Mouse (Mus musculus) forebrain, embryonic 15.5 days (tissue): ENCODE measurements at regions not wholly inside any gene's neighbourhood (a gene's known extent, or its start where the extent isn't known, plus 50 kb on each side); places are given as distances from the start of the nearest gene placed in this dataset.

ENCODE experiments used
- ATAC-seq: fragments of 200-750 bp; cut with Nextera tagmentation; replicated peaks from 2 replicates; pipeline ENCODE4 v1.8.0; 2017; ENCODE audit warnings: mild to moderate bottlenecking, moderate TSS enrichment, moderate library complexity
- H3K27ac ChIP-seq: fragments of 300-500 bp; sonication (generic); replicated peaks from 2 replicates; pipeline ENCODE4 v1.5.1; 2015; ENCODE audit warnings: mild to moderate bottlenecking, inconsistent platforms
- H3K27me3 ChIP-seq: fragments of 300-500 bp; sonication (generic); 2 replicates; pipeline ENCODE4 v1.6.1; 2015; ENCODE audit warnings: inconsistent platforms
- H3K36me3 ChIP-seq: fragments of 300-500 bp; sonication (generic); 2 replicates; pipeline ENCODE4 v1.6.1; 2015; ENCODE audit warnings: mild to moderate bottlenecking, inconsistent platforms
- H3K4me1 ChIP-seq: fragments of 300-500 bp; sonication (generic); 2 replicates; pipeline ENCODE4 v1.6.1; 2015; ENCODE audit warnings: inconsistent platforms
- H3K4me2 ChIP-seq: fragments of 300-500 bp; sonication (generic); replicated peaks from 2 replicates; pipeline ENCODE4 v1.6.1; 2015; ENCODE audit warnings: mild to moderate bottlenecking, inconsistent platforms
- H3K4me3 ChIP-seq: fragments of 300-500 bp; sonication (generic); 2 replicates; pipeline ENCODE4 v1.5.1; 2015; ENCODE audit warnings: mild to moderate bottlenecking, inconsistent platforms
- H3K9ac ChIP-seq: fragments of 300-500 bp; sonication (generic); replicated peaks from 2 replicates; pipeline ENCODE4 v1.6.1; 2015; ENCODE audit warnings: mild to moderate bottlenecking, inconsistent platforms
- H3K9me3 ChIP-seq: fragments of 300-500 bp; sonication (generic); 2 replicates; pipeline ENCODE4 v1.6.1; 2016; ENCODE audit warnings: inconsistent platforms
- WGBS: fragments of 180-500 bp; shearing (Covaris S2); methylation state at CpG from one replicate; pipeline ENCODE4 v1.1.7; 2015; ENCODE audit warnings: mixed read lengths; 5-methylcytosine and 5-hydroxymethylcytosine counted together

- H3K27me3 ChIP-seq = no peaks in the 10 kb centered on the region
- H3K27ac ChIP-seq = no peak overlapping the region
- H3K4me3 ChIP-seq = no peak overlapping the region
- no peaks in the 10 kb centered on the region for H3K36me3 ChIP-seq
- WGBS = 77% methylated on average over 10 of the region's 10 CpGs
- no peaks in the 10 kb centered on the region for H3K9me3 ChIP-seq
- 0 out of 2 replicates have a peak, but pooled peaks have one; percentile 43 for ATAC-seq
- peaks cover 13% of the 10 kb centered on the region for H3K4me1 ChIP-seq
- no peak overlapping the region for H3K9ac ChIP-seq
- no peak overlapping the region for H3K4me2 ChIP-seq
These were observed 153.3 kb downstream of the Pja1 start for GRCm38 (mm10) chrX:99317736-99318135.

GRCm38 (mm10) chrX:99316410-99317056, 154.5 kb downstream of the Pja1 start:
- Histone ChIP-seq H3K9ac (no peak overlapping the region), H3K4me3 (no peak overlapping the region), H3K27me3 (no peaks in the 10 kb centered on the region), H3K27ac (no peak overlapping the region), H3K4me1 (peaks cover 13% of the 10 kb centered on the region), H3K4me2 (no peak overlapping the region), H3K9me3 (no peaks in the 10 kb centered on the region), H3K36me3 (no peaks in the 10 kb centered on the region)
- ATAC-seq = 0 out of 2 replicates have a peak, but pooled peaks have one; percentile 32
- 85% methylated on average over 4 of the region's 4 CpGs for WGBS

GRCm38 (mm10) chrX:99299110-99299509, 163.2 kb downstream of the Efnb1 start:
- ATAC-seq = peak; percentile 58
- no peak overlapping the region for H3K27ac ChIP-seq
- no peak overlapping the region for H3K4me3 ChIP-seq
- 25% methylated on average over 6 of the region's 6 CpGs for WGBS
- peaks cover 8% of the 10 kb centered on the region for H3K4me1 ChIP-seq
- H3K9ac ChIP-seq = no peak overlapping the region
- H3K9me3 ChIP-seq = no peaks in the 10 kb centered on the region
- no peak overlapping the region for H3K4me2 ChIP-seq
- peaks cover 6% of the 10 kb centered on the region; the same call in 1 of the 2 replicates for H3K27me3 ChIP-seq
- no peaks in the 10 kb centered on the region for H3K36me3 ChIP-seq

- Histone ChIP-seq H3K27me3 (0 out of 2 replicates have a peak, but pooled peaks cover 2% of the 10 kb centered on the region), H3K9me3 (no peaks in the 10 kb centered on the region), H3K27ac (no peak overlapping the region), H3K4me2 (no peak overlapping the region), H3K9ac (no peak overlapping the region), H3K4me1 (peaks cover 9% of the 10 kb centered on the region), H3K36me3 (no peaks in the 10 kb centered on the region), H3K4me3 (no peak overlapping the region)
- no peak for ATAC-seq
- WGBS = 78% methylated on average over 8 of the region's 8 CpGs
These were observed 158.8 kb downstream of the Efnb1 start for GRCm38 (mm10) chrX:99294726-99295125.

- no peak for ATAC-seq
- H3K36me3 ChIP-seq = no peaks in the 10 kb centered on the region
- H3K4me1 ChIP-seq = peaks cover 3% of the 10 kb centered on the region; the same call in 1 of the 2 replicates
- no peak overlapping the region for H3K4me3 ChIP-seq
- no peak overlapping the region for H3K9ac ChIP-seq
- WGBS = 78% methylated on average over 6 of the region's 6 CpGs
- no peaks in the 10 kb centered on the region for H3K9me3 ChIP-seq
- H3K27me3 ChIP-seq = 0 out of 2 replicates have a peak, but pooled peaks cover 2% of the 10 kb centered on the region
- no peak overlapping the region for H3K4me2 ChIP-seq
- H3K27ac ChIP-seq = no peak overlapping the region
These were observed 158.0 kb downstream of the Efnb1 start for GRCm38 (mm10) chrX:99293967-99294366.

- peaks cover 3% of the 10 kb centered on the region; the same call in 1 of the 2 replicates for H3K4me1 ChIP-seq
- no peak overlapping the region for H3K9ac ChIP-seq
- H3K4me3 ChIP-seq = no peak overlapping the region
- H3K27me3 ChIP-seq = 0 out of 2 replicates have a peak, but pooled peaks cover 2% of the 10 kb centered on the region
- H3K27ac ChIP-seq = no peak overlapping the region
- H3K4me2 ChIP-seq = no peak overlapping the region
- no peak for ATAC-seq
- no peaks in the 10 kb centered on the region for H3K36me3 ChIP-seq
- WGBS = 46% methylated on average over 11 of the region's 11 CpGs
- no peaks in the 10 kb centered on the region for H3K9me3 ChIP-seq
These were observed 156.8 kb downstream of the Efnb1 start for GRCm38 (mm10) chrX:99292758-99293157.

- Histone ChIP-seq H3K9ac (no peak overlapping the region), H3K27ac (peak overlapping the region; percentile 48), H3K4me1 (peaks cover 3% of the 10 kb centered on the region; the same call in 1 of the 2 replicates), H3K27me3 (0 out of 2 replicates have a peak, but pooled peaks cover 2% of the 10 kb centered on the region), H3K4me3 (no peak overlapping the region), H3K4me2 (no peak overlapping the region), H3K9me3 (no peaks in the 10 kb centered on the region), H3K36me3 (no peaks in the 10 kb centered on the region)
- ATAC-seq = no peak; the same call in 1 of the 2 replicates
- WGBS = 55% methylated on average over 5 of the region's 5 CpGs
These were observed 156.0 kb downstream of the Efnb1 start for GRCm38 (mm10) chrX:99291965-99292364.

- Histone ChIP-seq H3K27me3 (0 out of 2 replicates have a peak, but pooled peaks cover 2% of the 10 kb centered on the region), H3K36me3 (no peaks in the 10 kb centered on the region), H3K4me3 (no peak overlapping the region), H3K4me2 (no peak overlapping the region), H3K9ac (no peak overlapping the region), H3K4me1 (peaks cover 3% of the 10 kb centered on the region; the same call in 1 of the 2 replicates), H3K9me3 (no peaks in the 10 kb centered on the region), H3K27ac (peak overlapping the region; percentile 48)
- 16% methylated on average over 8 of the region's 10 CpGs for WGBS
- peak; percentile 72 for ATAC-seq
These were observed 155.6 kb downstream of the Efnb1 start for GRCm38 (mm10) chrX:99291423-99291963.

- Histone ChIP-seq H3K4me1 (peaks cover 9% of the 10 kb centered on the region), H3K27ac (no peak overlapping the region), H3K4me3 (no peak overlapping the region), H3K9me3 (no peaks in the 10 kb centered on the region), H3K27me3 (no peaks in the 10 kb centered on the region), H3K4me2 (no peak overlapping the region), H3K9ac (no peak overlapping the region), H3K36me3 (no peaks in the 10 kb centered on the region)
- ATAC-seq = no peak
- WGBS = 88% methylated on average over 4 of the region's 4 CpGs
These were observed 152.1 kb downstream of the Efnb1 start for GRCm38 (mm10) chrX:99287988-99288387.

GRCm38 (mm10) chrX:99286876-99287275, 150.9 kb downstream of the Efnb1 start:
- no peaks in the 10 kb centered on the region for H3K9me3 ChIP-seq
- 86% methylated on average over 2 of the region's 2 CpGs for WGBS
- ATAC-seq = no peak
- H3K4me1 ChIP-seq = peaks cover 9% of the 10 kb centered on the region
- no peak overlapping the region for H3K4me3 ChIP-seq
- H3K9ac ChIP-seq = no peak overlapping the region
- H3K27me3 ChIP-seq = no peaks in the 10 kb centered on the region
- H3K36me3 ChIP-seq = no peaks in the 10 kb centered on the region
- no peak overlapping the region for H3K4me2 ChIP-seq
- no peak overlapping the region for H3K27ac ChIP-seq

- Histone ChIP-seq H3K4me2 (no peak overlapping the region), H3K27me3 (no peaks in the 10 kb centered on the region), H3K9ac (no peak overlapping the region), H3K27ac (peak overlapping the region; percentile 11; the same call in 1 of the 2 replicates), H3K36me3 (no peaks in the 10 kb centered on the region), H3K4me3 (no peak overlapping the region), H3K9me3 (no peaks in the 10 kb centered on the region), H3K4me1 (peaks cover 5% of the 10 kb centered on the region)
- ATAC-seq = peak; percentile 83
- 31% methylated on average over 9 of the region's 9 CpGs for WGBS
These were observed 149.7 kb downstream of the Efnb1 start for GRCm38 (mm10) chrX:99285611-99286010.

- peaks cover 5% of the 10 kb centered on the region for H3K4me1 ChIP-seq
- H3K4me3 ChIP-seq = no peak overlapping the region
- H3K9ac ChIP-seq = no peak overlapping the region
- H3K27ac ChIP-seq = no peak overlapping the region
- no peak for ATAC-seq
- 74% methylated on average over 5 of the region's 5 CpGs for WGBS
- H3K36me3 ChIP-seq = no peaks in the 10 kb centered on the region
- H3K27me3 ChIP-seq = no peaks in the 10 kb centered on the region; the same call in 1 of the 2 replicates
- H3K4me2 ChIP-seq = no peak overlapping the region
- no peaks in the 10 kb centered on the region for H3K9me3 ChIP-seq
These were observed 145.1 kb downstream of the Efnb1 start for GRCm38 (mm10) chrX:99280991-99281390.
